Mouse (Mus musculus): ENCODE data around the gene Isy1. TPM values are rescaled to one million over a fixed set of nuclear protein-coding genes. Genes with fewer than 3 reads are reported as not detected.

Gene Isy1
- 50.7 and 68.0 TPM in 2 replicates for polyA plus RNA-seq (2016; fragmentation: Nextera tagmentation; extraction: Ambion mirVana)

DNA sequence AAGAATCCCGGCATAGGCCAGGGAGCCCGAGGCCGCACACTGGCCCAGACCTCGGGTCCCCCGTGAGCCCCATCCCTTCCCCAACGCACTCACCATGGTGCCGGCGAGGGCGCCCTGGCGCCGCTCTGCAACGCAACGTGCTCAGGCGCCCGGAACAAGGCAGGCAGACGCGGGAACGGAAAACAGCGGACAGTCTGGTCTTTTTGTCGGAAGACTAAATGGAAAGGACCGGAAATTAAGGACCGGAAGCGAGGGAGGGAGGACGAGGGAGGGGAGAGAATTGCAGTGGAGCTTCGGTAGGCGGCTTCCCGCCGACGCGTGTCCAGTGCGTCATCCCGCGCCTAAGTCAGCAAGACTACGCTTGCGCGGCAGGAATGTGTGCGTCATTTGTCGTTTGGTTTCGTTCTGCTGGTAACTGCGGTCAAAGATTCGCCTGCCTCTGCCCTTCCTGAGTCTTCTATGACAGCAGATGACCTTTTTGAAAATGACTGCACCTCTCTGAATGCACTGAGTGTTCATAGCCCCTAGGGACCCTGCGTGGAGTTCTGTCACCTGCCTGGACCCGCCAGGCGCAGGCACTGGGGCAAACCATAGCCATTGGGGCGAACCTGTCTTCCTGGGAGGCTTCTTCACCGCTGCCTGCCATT lies at the start of gene Isy1:
TSS of gene Isy1 (minus strand) at position 248 of the 647 bp plus-strand sequence.
- Histone ChIP-seq H3K9me3 (no peaks in the 10 kb centered on the region), H3K4me3 (peak within 1 kb of the TSS; percentile 78), H3K27ac (peak within 1 kb of the TSS; percentile 93), H3K36me3 (peaks cover 56% of the 10 kb centered on the region), H3K4me1 (replicated peaks) (peaks cover 23% of the 10 kb centered on the region), H3K27me3 (ENCODE audit: insufficient read depth, poor library complexity, severe bottlenecking) (no peaks in the 10 kb centered on the region)
- under 1% methylated on average over 46 of the region's 46 CpGs for whole genome bisulfite sequencing
- DNase-seq (ENCODE audit: low spot score): peak; percentile 95

DNA sequence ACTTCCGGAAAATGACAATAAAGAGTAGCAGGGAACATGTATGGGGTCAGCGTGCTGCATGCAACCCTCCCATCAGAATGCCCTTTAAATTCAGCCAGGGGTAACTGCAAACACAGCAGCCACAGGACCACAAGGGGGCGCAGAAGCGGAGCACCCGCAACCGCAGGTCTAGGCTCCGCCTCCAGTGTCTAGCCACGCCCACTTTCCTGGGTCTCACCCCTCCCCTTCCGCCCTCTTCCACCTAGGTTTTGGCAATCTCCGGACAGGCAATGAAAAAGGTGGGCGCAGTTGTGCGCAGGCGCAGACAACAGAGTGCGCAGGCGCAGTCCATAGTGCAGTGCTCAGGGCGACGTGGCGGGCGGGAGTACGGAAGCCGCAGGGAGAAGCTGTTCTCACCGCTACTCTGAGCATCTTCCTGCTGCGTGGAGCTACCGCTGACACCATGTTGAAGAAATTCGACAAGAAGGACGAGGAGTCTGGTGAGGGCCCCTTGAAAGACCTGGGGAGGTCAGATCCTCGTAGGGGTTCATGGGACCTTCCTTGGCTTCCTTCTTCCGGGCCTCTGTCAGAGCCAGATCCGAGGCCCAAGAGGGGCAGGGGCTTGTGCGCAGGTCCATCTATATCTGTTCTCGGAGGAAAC lies 49.1 kb upstream of the Isy1 start, which contains the start of gene Copg1:
TSS of gene Copg1 (plus strand) at position 221 of the 640 bp plus-strand sequence.
- under 1% methylated on average over 31 of the region's 31 CpGs for WGBS
- no peaks in the 10 kb centered on the region for H3K27me3 ChIP-seq (ENCODE audit: insufficient read depth, poor library complexity, severe bottlenecking)
- DNase-seq (ENCODE audit: low spot score): peak; percentile 100
- peak within 1 kb of the TSS; percentile 86 for H3K27ac ChIP-seq
- peak within 1 kb of the TSS; percentile 83 for H3K4me3 ChIP-seq
- no peaks in the 10 kb centered on the region for H3K9me3 ChIP-seq
- H3K36me3 ChIP-seq: peaks cover 35% of the 10 kb centered on the region
- H3K4me1 ChIP-seq (replicated peaks): peaks cover 17% of the 10 kb centered on the region

DNA sequence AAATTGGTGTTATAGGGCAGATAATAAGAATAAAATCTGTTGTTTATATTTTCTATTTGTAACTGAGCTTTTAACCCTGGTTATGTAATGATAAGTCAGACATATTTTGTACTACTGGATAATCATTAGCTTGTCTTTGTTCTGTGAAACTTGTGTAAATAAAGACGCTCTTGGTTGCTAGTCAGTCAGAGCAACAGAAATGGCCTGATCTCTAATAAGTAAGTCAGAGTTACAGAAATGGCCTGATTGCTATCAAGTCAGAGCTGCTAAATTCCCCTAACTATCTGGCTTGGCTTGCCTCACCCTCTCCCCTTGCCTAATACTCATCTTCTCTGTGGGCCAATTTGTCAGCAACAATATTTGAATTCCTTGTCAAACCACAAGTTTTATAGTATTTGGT lies 48.1 kb upstream of the Isy1 start:
- DNase-seq (ENCODE audit: low spot score): no peak
- 95% methylated on average over 1 of the region's 1 CpGs for WGBS
- no peaks in the 10 kb centered on the region for H3K9me3 ChIP-seq
- H3K4me3 ChIP-seq: no peak overlapping the region
- H3K27me3 ChIP-seq (ENCODE audit: insufficient read depth, poor library complexity, severe bottlenecking): no peaks in the 10 kb centered on the region
- H3K27ac ChIP-seq: no peak overlapping the region
- peaks cover 17% of the 10 kb centered on the region for H3K4me1 ChIP-seq (replicated peaks)
- H3K36me3 ChIP-seq: peaks cover 25% of the 10 kb centered on the region

GRCm38 (mm10) chr6:87882816-87883215 lies 44.2 kb upstream of the Isy1 start:
- 68% methylated on average over 4 of the region's 4 CpGs for WGBS
- no peak for DNase-seq (ENCODE audit: low spot score)
- H3K27ac ChIP-seq: no peak overlapping the region

DNA sequence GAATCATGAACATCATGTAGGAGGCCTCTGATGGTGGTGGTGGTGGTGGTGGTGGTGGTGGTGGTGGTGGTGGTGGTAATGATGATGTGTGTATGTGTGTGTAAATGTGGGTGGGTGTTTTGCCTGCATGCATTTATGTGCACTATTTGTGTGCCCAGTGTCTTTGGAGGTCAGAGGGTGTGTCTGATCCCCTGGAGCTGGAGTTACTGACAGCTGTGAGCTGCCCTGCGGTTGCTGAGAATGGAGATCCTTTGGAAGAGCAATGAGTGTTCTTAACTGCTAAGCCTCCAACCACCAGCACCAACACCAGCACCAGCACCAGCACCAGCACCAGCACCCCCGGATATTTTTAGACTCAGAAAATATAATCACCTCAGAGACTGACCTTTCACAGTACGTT lies 43.6 kb upstream of the Isy1 start:
- peaks cover under 1% of the 10 kb centered on the region; the same call in 1 of the 2 replicates for H3K4me1 ChIP-seq (replicated peaks)
- no peaks in the 10 kb centered on the region for H3K36me3 ChIP-seq
- no peak for DNase-seq (ENCODE audit: low spot score)
- no peak overlapping the region for H3K4me3 ChIP-seq
- H3K27ac ChIP-seq: no peak overlapping the region
- H3K9me3 ChIP-seq: no peaks in the 10 kb centered on the region
- WGBS: 77% methylated on average over 3 of the region's 3 CpGs
- H3K27me3 ChIP-seq (ENCODE audit: insufficient read depth, poor library complexity, severe bottlenecking): no peaks in the 10 kb centered on the region

More at GRCm38 (mm10) chr6:87882816-87883215, 44.2 kb upstream of the Isy1 start:
- Histone ChIP-seq H3K4me1 (replicated peaks) (peaks cover 6% of the 10 kb centered on the region; the same call in 1 of the 2 replicates), H3K9me3 (no peaks in the 10 kb centered on the region), H3K36me3 (no peaks in the 10 kb centered on the region), H3K27me3 (ENCODE audit: insufficient read depth, poor library complexity, severe bottlenecking) (no peaks in the 10 kb centered on the region), H3K4me3 (no peak overlapping the region)

GRCm38 (mm10) chr6:87879628-87880027 lies 41.0 kb upstream of the Isy1 start:
- Histone ChIP-seq H3K27me3 (ENCODE audit: insufficient read depth, poor library complexity, severe bottlenecking) (no peaks in the 10 kb centered on the region), H3K27ac (no peak overlapping the region), H3K4me3 (no peak overlapping the region), H3K36me3 (no peaks in the 10 kb centered on the region), H3K9me3 (no peaks in the 10 kb centered on the region), H3K4me1 (replicated peaks) (no peaks in the 10 kb centered on the region)
- DNase-seq (ENCODE audit: low spot score): no peak
- 80% methylated on average over 3 of the region's 3 CpGs for WGBS

GRCm38 (mm10) chr6:87879010-87879409 lies 40.4 kb upstream of the Isy1 start:
- H3K4me3 ChIP-seq: no peak overlapping the region
- H3K36me3 ChIP-seq: no peaks in the 10 kb centered on the region
- H3K27ac ChIP-seq: no peak overlapping the region
- WGBS: 58% methylated on average over 4 of the region's 4 CpGs
- H3K9me3 ChIP-seq: no peaks in the 10 kb centered on the region
- no peaks in the 10 kb centered on the region for H3K4me1 ChIP-seq (replicated peaks)
- H3K27me3 ChIP-seq (ENCODE audit: insufficient read depth, poor library complexity, severe bottlenecking): no peaks in the 10 kb centered on the region
- no peak for DNase-seq (ENCODE audit: low spot score)

DNA sequence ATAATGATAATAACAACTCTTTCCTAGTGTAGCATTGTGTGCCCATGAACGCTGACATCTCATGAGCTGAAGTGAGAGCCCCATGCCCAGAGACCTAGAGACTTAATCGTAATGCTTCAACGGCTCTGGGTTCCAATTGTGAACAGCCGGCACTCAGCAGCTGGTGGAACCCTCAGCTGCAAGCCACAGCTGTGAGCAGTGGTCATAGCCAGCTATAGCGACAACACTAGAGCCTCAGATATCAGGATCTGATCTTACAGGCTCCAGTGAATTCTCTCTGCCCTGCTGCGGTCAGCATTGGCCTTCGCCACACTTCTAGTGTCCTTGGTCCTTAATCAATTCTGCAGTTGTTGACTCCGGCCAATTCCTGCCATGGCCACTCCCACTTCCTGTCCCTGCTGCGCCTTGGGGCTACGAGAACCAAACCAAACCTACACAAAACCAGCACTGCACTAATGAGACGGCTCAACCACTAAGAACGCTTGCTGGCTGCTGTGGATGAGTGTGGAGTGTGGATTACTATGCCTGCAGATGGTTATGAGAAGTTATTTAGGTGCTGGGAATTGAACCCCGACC lies 37.6 kb upstream of the Isy1 start:
- WGBS: 80% methylated on average over 13 of the region's 13 CpGs
- Histone ChIP-seq H3K36me3 (no peaks in the 10 kb centered on the region), H3K4me1 (replicated peaks) (no peaks in the 10 kb centered on the region; the same call in 1 of the 2 replicates), H3K4me3 (no peak overlapping the region), H3K9me3 (no peaks in the 10 kb centered on the region), H3K27me3 (ENCODE audit: insufficient read depth, poor library complexity, severe bottlenecking) (no peaks in the 10 kb centered on the region), H3K27ac (no peak overlapping the region)
- DNase-seq (ENCODE audit: low spot score): no peak

DNA sequence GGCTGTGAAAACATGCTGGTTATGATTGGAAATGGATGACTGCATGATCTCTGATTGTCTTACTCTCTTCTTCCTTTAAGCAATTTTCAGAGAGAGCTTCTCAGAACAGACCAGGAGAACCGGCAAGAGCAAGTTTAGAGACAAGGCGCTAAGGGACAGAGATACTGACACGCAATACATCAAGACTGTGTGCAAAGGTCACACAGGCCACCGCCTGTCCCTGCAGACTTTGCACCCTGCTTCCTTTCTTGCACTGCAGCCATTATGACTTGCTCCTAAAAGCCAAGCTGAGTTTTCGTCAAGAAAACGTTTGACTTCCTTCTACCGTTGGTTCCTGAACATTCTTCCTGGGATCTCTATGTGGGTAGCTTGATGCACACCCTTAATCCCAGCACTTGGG lies 37.0 kb upstream of the Isy1 start:
- no peaks in the 10 kb centered on the region for H3K9me3 ChIP-seq
- no peak overlapping the region for H3K27ac ChIP-seq
- H3K4me3 ChIP-seq: no peak overlapping the region
- no peaks in the 10 kb centered on the region for H3K27me3 ChIP-seq (ENCODE audit: insufficient read depth, poor library complexity, severe bottlenecking)
- H3K4me1 ChIP-seq (replicated peaks): no peaks in the 10 kb centered on the region; the same call in 1 of the 2 replicates
- no peaks in the 10 kb centered on the region for H3K36me3 ChIP-seq
- WGBS: 94% methylated on average over 7 of the region's 7 CpGs
- no peak for DNase-seq (ENCODE audit: low spot score)

DNA sequence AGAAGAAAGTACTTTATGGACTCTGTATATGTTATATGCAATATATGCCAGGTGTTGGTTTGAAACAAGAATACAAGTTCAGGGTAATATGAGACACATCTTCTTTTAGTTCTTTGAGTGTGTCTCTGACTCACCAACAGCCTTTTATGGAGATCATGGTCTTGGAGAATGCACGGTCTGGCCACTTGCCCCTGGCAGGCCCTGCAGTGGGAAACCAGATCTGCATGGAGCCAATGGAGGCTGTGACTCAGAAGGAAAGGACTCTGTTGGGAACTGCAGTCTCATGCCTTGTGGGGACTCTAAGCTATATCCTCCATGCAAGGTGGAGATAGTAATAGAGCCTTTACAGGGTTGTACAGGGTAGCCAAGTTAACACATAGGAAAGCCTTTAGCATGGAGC lies 36.5 kb upstream of the Isy1 start:
- WGBS: 88% methylated on average over 1 of the region's 1 CpGs
- Histone ChIP-seq H3K4me1 (replicated peaks) (no peaks in the 10 kb centered on the region; the same call in 1 of the 2 replicates), H3K27ac (no peak overlapping the region), H3K27me3 (ENCODE audit: insufficient read depth, poor library complexity, severe bottlenecking) (no peaks in the 10 kb centered on the region), H3K4me3 (no peak overlapping the region), H3K36me3 (no peaks in the 10 kb centered on the region), H3K9me3 (no peaks in the 10 kb centered on the region)
- no peak for DNase-seq (ENCODE audit: low spot score)

DNA sequence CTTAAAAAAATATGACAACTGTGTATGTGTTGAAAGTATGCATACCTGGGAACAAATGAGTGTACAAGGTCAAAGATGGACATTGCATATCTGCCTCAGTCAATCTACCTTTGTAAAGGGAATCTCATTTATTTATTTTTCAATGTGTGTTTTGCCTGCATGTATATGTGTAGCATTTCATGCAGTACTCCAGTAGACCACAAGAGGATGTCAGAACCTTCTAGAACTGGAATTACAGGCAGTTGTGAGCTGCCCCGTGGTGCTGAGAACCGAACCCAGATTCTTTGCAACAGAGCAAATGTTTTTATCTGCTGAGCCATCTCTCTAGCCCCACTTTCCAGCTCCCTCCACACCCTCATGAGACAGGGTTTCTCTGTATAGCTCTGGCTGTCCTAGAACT lies 35.4 kb upstream of the Isy1 start:
- Histone ChIP-seq H3K27me3 (ENCODE audit: insufficient read depth, poor library complexity, severe bottlenecking) (no peaks in the 10 kb centered on the region), H3K36me3 (no peaks in the 10 kb centered on the region), H3K4me1 (replicated peaks) (no peaks in the 10 kb centered on the region; the same call in 1 of the 2 replicates), H3K4me3 (no peak overlapping the region), H3K27ac (no peak overlapping the region), H3K9me3 (no peaks in the 10 kb centered on the region)
- DNase-seq (ENCODE audit: low spot score): no peak
- WGBS: 95% methylated on average over 2 of the region's 2 CpGs

DNA sequence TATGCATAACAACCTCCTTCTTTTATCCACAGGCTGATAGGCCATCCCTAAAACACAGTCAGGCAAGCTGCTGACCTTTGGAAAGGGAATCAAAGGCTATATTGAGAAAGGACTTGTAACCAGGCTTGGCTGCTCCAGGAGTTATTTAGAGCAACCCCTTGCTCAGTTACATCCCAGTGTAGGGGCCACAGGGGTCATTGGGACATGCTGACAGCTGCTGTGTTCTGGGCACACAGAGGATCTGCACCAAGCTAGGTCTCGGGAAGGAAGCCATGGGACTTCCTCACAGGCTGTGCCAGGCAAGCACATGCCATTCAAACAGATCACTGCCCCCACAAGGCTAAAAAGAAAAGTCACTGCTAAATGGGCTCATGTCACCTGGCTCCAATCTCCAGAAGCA lies 34.5 kb upstream of the Isy1 start:
- DNase-seq (ENCODE audit: low spot score): no peak
- Histone ChIP-seq H3K27ac (no peak overlapping the region), H3K9me3 (no peaks in the 10 kb centered on the region), H3K4me1 (replicated peaks) (no peaks in the 10 kb centered on the region; the same call in 1 of the 2 replicates), H3K4me3 (no peak overlapping the region), H3K36me3 (no peaks in the 10 kb centered on the region), H3K27me3 (ENCODE audit: insufficient read depth, poor library complexity, severe bottlenecking) (no peaks in the 10 kb centered on the region)
- 50% methylated on average over 1 of the region's 1 CpGs for WGBS

- WGBS: 86% methylated on average over 7 of the region's 7 CpGs
- Histone ChIP-seq H3K36me3 (no peaks in the 10 kb centered on the region), H3K9me3 (no peaks in the 10 kb centered on the region), H3K27ac (no peak overlapping the region), H3K4me1 (replicated peaks) (no peaks in the 10 kb centered on the region; the same call in 1 of the 2 replicates), H3K4me3 (no peak overlapping the region), H3K27me3 (ENCODE audit: insufficient read depth, poor library complexity, severe bottlenecking) (no peaks in the 10 kb centered on the region)
- DNase-seq (ENCODE audit: low spot score): no peak
Observed at GRCm38 (mm10) chr6:87871240-87871639, 32.6 kb upstream of the Isy1 start.

All from hindbrain, embryonic 10.5 days (tissue).